Mouse (Mus musculus): ENCODE data around the gene Ttc8. TPM values are rescaled to one million over a fixed set of nuclear protein-coding genes. Genes with fewer than 3 reads are reported as not detected.
A peak's percentile ranks its signal among the peaks of the same experiment; 100 is the strongest.
"Not testable (repeated sequence)": the region's sequence is repeated elsewhere in the genome, so short reads cannot be mapped to it uniquely, and the experiment has no call there.

Gene Ttc8
- total RNA-seq (2021): 10 to 100 TPM; 16.7 to 23.3 TPM
- long read RNA-seq, experiment 1, transcript Ttc8-202 (14 exons, 2,272 nt): major isoform, 15 of 19 reads
- long read RNA-seq, experiment 1, partial matches to known transcripts: 2 of 19 reads
- long read RNA-seq, experiment 1, other reads (novel, unspliced or antisense): 0 of 19 reads
- long read RNA-seq, experiment 2, transcript Ttc8-202 (14 exons, 2,272 nt): major isoform, 7 of 8 reads
- long read RNA-seq, experiment 2, partial matches to known transcripts: 0 of 8 reads
- long read RNA-seq, experiment 2, other reads (novel, unspliced or antisense): 1 of 8 reads

- peak; percentile 85 to 92 for DNase-seq
Measured at GRCm38 (mm10) chr12:98920194-98920991, at the start of gene Ttc8. Gene Ttc8, plus strand, starts transcription at chr12:98920574.

GRCm38 (mm10) chr12:98872836-98873235 lies 47.5 kb upstream of the Ttc8 start:
- DNase-seq: no peak

GRCm38 (mm10) chr12:98875216-98875615 lies 45.2 kb upstream of the Ttc8 start:
- DNase-seq: no peak

GRCm38 (mm10) chr12:98878693-98879092 lies 41.7 kb upstream of the Ttc8 start:
- DNase-seq: no peak

- DNase-seq: no peak
Measured at GRCm38 (mm10) chr12:98881796-98882195, 38.6 kb upstream of the Ttc8 start.

GRCm38 (mm10) chr12:98884515-98884914 lies 35.9 kb upstream of the Ttc8 start:
- DNase-seq: no peak

- no peak for DNase-seq
Measured at GRCm38 (mm10) chr12:98896761-98897160, 23.6 kb upstream of the Ttc8 start.

GRCm38 (mm10) chr12:98899676-98900075 lies 20.7 kb upstream of the Ttc8 start:
- DNase-seq: no peak

GRCm38 (mm10) chr12:98900341-98900880 lies 20.0 kb upstream of the Ttc8 start:
- DNase-seq: no peak

GRCm38 (mm10) chr12:98900881-98901801 lies 19.2 kb upstream of the Ttc8 start, which contains the start of gene Eml5:
Gene Eml5, minus strand, starts transcription at chr12:98901484.
- DNase-seq: peak; percentile 88 to 93

GRCm38 (mm10) chr12:98905466-98905865 lies 14.9 kb upstream of the Ttc8 start:
- DNase-seq: no peak

GRCm38 (mm10) chr12:98910096-98910495 lies 10.3 kb upstream of the Ttc8 start:
- DNase-seq: no peak

GRCm38 (mm10) chr12:98931174-98931573 lies 10.8 kb downstream of the Ttc8 start:
- DNase-seq: no peak

GRCm38 (mm10) chr12:98932441-98932840 lies 12.1 kb downstream of the Ttc8 start:
- DNase-seq: no peak

- no peak for DNase-seq
Measured at GRCm38 (mm10) chr12:98932856-98933255, 12.5 kb downstream of the Ttc8 start.

- DNase-seq: not testable (repeated sequence)
Measured at GRCm38 (mm10) chr12:98951295-98951694, 30.9 kb downstream of the Ttc8 start.

GRCm38 (mm10) chr12:98956951-98957350 lies 36.6 kb downstream of the Ttc8 start:
- peak in 1 of 2 experiments; percentile 14 for DNase-seq

GRCm38 (mm10) chr12:98957455-98957854 lies 37.1 kb downstream of the Ttc8 start:
- no peak for DNase-seq

GRCm38 (mm10) chr12:98961008-98961407 lies 40.6 kb downstream of the Ttc8 start:
- DNase-seq: no peak

- no peak for DNase-seq
Measured at GRCm38 (mm10) chr12:98961415-98961814, 41.0 kb downstream of the Ttc8 start.

- DNase-seq: no peak
Measured at GRCm38 (mm10) chr12:98965441-98966135, 45.2 kb downstream of the Ttc8 start.

Data from adrenal gland, postnatal 36 days (tissue).